Mouse (Mus musculus) kidney, postnatal 36 days (tissue): ENCODE data around the gene Smtnl2.
A peak's percentile ranks its signal among the peaks of the same experiment; 100 is the strongest.
"Not testable (repeated sequence)": the region's sequence is repeated elsewhere in the genome, so short reads cannot be mapped to it uniquely, and the experiment has no call there.

Source experiments
- DNase-seq, 2 experiments: peaks; one replicate each; pipeline ENCODE4 v3.0.0; 2021 to 2022; ENCODE audit warnings: mixed read lengths in 2 of 2

Smtnl2 gene

DNA sequence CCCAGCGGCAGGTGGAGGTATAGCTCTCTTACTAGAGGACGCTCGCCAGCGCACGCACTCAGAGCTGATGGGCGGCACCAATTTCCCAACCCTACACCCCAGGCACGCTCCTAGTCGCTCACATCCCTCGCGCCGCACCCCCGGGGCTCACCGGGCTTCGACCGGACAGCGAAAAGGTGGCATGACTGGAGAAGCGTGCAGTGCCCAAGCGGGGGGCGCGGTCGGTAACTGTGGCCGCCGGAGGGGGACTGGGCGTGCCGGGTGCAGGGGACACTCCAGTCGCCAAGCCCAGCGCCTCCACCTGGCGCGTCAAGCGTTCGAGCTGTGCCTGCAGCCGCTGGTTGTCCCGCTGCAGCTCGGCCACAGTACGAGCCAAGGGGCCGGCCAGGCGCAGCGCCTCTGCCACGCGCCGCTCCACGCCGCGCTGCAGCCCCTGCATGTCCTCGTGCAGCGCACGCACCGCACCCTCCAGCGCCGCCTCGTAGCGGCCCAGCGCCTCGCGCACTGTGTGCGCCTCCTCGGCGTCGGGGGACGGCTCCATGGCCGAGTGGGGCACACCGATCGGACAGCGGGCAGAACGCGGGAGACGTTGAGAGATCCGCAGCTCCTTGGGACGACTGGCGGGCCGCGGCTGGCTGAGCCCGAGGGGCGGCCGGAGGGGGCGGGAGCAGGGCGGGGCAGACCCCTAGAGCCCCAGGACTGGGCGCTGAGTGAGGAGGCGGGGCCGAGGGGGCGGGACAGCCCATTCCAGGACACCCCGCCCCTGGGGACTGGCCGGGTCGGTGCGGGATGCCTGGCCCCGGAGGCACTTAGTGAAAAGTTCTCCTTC, at the start of gene Smtnl2:
Smtnl2 (minus strand) TSS at position 621 of the 829 bp plus-strand sequence.
- peak; percentile 94 to 97 for DNase-seq

DNA sequence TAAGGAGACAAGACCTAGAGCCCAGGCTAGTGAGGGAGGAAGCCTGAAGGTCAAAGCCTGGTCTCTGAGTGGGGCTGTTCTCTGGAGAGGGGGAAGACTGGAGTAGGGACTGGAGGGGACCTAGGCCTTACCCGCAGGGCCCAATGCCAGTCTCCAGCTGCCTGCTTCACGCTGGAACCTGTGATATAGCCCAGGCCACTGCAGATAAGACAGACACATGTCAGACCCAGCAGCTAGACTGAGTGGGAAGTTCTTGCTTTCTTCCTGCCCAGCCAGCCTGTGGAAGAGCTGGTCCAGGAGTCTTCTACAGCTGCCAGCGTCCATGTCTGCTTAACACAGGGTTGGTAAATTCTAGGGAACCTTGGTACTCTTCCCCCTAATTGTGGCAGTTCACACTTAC, 47.0 kb upstream of the Smtnl2 start:
- no peak for DNase-seq

DNA sequence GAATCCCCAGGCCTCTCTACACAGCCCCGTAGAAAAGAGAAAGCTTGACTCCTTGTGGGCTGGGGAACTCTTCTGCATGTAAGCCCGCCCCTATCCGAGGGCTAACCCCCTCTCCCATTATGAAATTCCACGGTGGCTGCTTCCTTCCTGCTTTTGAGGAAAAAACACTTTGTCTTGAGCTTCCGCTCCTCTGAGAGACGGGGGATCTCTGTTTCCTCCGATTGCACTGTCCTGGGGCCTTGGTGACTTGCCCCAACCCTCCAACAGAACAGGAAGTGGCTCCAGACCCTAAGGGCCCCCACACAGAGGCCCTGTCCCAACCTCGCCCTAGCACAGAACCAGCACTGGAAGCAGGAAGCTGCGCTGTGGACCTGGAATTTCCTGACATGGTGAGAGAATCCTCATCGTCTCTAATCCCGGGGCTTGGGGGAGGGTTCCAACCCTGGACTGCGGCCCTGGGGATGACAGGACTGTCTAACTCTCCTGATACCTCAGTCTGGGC, 46.5 kb upstream of the Smtnl2 start:
- DNase-seq = peak; percentile 63 to 66

DNA sequence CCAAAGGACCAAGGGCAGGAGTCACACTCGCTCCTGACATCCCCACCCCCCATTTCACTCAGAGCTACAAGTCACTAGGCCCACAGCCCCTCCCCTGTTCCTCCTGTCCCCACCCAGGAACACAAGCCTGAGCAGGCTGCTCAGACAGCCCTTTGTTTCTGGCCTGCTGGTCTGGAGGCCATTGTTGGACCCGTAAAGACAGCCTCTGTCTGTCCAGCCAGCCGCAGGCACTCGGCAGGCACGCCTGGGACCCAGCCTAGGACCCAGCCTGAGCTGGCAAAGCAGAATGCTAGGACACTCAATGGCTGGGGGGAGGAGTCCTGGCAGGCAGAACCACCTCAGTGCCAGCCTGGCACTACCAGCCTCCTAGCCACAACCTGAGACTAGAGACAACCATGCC, 44.2 kb upstream of the Smtnl2 start:
- no peak for DNase-seq

DNA sequence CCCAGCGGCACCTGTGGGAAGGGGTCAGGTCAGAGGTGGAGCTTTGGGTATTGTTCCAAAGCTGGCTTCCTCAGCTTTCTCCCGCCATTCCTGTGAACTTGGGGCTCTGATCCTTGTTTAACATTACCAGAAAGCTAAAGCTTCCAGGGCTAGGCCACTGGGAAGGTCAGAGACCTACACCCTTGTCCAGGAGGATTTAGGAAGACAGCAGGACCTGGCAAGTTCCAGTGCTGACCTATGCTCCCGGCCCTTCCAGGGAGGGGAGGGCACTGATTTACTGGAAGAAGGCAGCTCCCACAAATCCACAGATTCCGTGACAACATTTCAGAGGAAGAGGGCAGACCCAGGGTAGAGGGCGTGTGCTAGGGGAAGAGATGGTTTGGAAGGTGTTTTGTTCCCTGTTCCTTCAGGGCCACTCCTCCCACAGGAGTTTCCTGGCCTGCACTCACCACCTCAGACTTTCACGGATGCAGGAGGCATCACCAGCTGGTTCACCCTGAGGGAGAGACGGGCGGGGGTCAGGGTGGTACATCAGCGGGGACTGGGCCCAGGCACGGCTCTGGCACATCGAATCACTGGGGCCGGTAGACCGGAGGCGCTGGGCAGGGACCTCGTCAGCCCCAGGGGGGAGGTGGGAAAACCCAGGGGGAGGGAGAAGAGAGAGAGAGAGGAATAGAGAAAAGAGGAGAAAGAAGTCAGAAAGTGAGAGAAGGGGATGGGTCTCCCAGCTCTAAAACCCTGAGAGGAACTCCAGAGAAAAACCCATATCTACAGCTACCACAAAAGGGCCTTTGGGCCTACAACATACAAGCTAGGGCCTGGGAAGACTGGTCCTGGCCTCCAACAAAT, 41.8 kb upstream of the Smtnl2 start:
- no peak for DNase-seq

DNA sequence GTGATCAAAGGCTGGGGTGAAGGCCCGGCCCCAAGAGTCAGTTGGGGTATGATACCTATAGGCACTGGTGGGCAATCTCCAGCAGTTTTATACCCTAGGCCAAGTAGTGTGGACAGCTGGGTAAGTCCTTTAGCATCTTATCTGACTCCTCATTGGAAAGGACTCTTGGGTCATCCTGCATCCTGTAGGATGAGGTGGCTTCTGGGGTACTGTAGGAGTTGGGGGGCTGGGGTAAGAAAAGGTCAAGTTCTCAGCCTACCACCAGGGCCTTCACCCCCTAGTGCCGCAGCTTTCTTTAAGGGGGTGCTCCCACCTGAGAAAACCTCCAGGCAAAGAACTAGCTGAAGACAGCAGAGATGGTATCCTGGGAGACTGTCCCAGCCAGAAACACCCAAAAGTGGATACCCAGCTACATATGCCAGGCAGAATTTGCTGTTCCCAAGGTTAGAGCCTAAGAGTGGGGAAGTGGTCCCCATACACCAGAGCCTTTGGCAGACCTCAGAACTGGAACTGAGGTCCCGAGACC, 40.7 kb upstream of the Smtnl2 start:
- no peak for DNase-seq

DNA sequence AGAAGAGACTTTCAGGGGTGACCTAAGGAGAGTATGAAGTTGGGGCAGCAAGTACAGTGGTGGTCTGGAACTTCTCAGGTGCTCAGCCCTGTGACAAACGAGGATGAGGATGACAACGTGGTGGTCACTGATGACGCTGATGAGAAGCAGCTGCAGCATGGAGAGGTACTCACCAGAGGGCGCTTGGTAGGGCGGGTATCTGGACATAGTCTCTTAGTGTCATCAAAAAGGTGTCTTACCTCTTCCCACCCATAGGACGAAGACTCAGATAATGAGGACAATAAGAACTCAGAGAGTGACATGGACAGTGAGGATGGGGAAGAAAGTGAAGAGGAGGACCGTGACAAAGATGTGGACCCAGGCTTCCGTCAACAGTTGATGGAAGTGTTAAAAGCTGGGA, 36.0 kb upstream of the Smtnl2 start:
- no peak for DNase-seq

DNA sequence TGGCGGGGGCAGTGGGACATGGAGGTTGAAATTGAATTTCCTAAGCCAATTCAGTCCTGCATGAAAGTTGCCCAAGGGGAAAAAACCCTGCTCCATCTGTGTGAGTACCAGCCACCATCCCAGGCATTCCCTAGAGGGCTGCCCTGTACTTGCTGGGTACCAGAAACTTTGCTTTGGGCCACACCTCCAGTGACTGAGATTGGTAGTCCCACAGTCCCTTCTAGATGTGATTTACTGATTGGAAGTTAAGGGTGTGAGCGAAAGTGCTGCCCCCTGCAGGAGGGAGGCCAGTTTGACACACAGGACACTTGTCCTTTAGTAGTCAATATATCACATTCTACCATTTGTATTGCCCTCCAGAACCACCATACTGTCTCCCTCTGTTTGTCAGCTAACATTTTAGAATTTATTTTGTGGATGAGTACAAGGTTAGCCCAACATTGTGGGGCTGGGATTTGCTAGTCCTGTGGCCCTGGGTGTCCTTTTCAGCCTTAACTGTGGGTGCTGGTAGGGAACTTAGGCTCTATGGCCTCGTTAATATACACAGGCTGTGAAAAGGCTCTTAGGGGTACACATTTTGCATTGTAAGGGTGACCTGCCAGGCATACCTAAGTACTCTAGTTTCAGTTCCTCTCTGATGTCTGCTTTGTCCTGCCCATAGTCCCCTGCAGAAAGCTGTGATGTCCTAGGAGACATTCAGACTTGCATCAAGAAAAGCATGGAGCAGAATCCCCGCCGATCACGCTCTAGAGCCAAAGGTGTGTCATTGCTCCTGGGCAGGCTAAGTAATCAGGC, 35.0 kb upstream of the Smtnl2 start:
- peak; percentile 54 to 79 for DNase-seq

DNA sequence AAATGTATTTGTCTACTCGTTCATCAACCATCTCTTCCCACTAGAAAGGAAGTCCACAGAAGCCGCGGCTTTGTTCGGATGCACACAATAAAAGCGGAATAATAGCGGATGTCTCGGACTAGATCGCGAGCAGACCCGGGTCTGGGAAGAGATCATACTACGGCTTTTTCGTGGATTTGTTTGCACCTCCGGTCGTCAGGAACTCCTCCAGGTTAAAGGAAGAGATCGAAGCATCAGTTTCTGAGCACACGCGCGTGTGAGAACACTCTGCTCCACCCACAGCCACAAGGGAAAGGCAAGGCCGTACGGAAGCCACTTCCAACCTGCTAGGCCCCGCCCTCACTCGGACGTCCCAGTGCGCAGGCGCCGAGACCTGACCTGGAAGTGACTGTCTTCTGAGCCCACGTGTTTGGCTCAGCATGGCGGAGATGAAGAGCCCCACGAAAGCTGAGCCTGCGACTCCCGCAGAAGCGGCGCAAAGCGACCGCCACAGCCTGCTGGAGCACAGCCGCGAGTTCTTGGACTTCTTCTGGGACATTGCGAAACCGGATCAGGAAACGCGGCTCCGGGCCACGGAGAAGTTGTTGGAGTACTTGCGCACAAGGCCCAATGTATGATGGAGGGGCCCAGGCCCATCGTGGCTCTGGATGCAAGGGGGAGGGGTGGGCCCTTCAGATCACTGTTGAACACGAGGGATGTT, 29.6 kb upstream of the Smtnl2 start, which contains the start of gene Mybbp1a:
Mybbp1a (plus strand) TSS at position 391 of the 700 bp plus-strand sequence.
- peak; percentile 98 to 99 for DNase-seq

DNA sequence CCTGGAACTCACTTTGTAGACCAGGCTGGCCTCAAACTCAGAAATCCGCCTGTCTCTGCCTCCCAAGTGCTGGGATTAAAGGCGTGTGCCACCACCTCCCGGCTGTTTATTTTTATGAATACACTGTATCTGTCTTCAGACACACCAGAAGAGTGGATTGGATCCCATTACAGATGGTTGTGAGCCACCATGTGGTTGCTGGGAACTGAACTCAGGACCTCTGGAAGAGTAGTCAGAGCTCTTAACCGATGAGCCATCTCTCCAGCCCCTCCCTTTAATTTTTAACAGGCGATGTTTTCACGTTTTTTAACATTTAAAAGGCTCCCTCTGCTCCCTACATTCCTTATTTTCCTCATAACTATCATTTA, 29.1 kb upstream of the Smtnl2 start:
- not testable (repeated sequence) for DNase-seq

DNA sequence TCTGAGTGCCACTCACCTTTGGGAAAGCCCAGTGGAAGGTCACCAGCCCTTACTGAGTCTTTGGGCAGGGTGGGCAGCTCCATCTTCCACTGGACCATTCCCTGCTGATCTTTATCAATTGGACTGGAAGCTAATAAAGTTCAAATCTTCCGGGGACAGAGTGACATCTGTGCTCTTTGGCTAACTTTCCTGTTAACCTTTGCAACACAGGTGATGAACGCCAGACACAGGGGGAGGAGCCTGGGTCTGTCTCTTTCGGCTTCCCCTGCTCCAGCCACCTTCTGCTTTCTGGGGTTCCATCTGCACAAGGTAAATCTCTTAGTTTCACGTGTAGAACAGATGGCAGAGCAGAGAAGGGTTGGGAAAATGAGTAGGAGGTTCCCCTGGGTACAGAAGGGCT, 26.9 kb upstream of the Smtnl2 start:
- DNase-seq = no peak

DNA sequence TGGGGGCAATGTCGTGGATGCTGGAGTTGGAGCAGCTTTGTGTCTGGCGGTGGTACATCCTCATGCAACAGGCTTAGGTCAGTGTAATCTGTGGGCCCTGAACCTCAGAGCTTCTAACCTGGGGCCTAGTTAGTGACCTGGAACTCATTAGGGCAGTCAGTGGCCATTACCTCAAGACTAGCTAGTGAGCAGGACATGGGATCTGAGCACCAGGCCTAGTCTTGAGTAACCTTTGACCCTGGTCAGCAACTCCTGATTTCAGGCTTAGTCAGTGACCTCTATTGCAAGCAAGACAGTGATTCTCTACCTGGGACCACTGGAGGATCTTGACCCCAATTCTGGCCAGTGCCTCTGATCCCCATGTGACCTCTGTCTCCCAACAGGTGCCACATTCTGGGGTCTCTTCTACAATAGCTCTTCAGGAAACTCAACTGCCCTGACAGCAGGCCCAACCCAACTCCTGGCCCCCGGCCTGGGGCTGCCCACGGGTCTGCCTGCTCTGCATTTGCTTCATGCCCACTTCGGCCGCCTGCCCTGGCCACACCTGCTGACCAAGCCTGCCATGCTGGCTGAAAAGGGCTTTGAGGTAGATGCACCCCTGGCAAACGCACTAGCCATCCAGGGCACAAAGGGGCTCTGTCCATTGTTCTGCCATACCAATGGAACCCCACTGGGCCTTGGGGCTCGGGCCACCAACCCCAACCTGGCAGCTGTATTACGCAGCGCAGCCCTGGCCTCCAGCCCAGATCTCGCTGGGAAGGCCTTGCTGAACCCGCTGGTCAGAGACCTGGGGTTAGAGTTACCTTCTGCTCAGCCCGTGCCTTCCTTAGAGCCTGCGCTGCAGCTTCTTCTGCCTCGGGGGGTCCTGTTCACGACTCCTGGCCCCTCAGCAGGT, 25.5 kb upstream of the Smtnl2 start:
- peak; percentile 53 to 80 for DNase-seq

DNA sequence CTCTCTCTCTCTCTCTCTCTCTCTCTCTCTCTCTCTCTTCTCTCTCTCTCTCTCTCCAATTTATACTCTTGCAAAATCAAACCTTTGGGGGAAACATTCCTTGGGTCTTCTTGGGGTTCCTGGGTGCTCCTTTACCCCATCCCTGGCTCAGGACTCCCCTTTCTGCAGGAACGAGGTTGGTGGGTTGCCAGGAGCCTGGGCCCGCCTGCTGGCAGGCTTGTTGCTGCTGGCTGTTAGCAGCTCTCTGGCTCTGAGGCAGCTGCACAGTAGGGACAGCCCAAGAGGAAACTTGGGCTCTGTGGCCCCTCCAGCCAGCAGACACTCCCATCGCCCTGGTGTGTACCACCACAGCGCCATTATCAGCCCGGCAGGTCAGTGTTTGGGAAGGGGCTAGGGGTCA, 24.8 kb upstream of the Smtnl2 start:
- peak in 1 of 2 experiments; percentile 69 for DNase-seq

DNA sequence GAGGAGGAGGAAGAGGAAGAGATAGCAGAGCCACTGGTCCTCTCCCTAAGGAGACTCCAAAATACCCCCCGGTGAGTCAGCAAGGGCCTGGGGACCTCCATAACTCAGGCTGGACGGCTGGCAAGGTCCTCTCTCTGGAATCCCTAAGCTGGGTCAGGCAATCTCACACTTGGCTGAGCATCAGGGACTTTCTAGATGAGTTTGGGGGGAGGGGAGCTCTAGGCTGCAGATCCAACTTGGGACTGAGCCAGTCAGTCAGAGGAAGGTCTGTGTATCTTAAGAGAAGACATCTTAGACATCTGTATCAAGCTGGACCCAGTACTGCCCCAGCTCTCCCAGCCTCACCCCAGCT, 24.2 kb upstream of the Smtnl2 start:
- peak; percentile 77 to 88 for DNase-seq

DNA sequence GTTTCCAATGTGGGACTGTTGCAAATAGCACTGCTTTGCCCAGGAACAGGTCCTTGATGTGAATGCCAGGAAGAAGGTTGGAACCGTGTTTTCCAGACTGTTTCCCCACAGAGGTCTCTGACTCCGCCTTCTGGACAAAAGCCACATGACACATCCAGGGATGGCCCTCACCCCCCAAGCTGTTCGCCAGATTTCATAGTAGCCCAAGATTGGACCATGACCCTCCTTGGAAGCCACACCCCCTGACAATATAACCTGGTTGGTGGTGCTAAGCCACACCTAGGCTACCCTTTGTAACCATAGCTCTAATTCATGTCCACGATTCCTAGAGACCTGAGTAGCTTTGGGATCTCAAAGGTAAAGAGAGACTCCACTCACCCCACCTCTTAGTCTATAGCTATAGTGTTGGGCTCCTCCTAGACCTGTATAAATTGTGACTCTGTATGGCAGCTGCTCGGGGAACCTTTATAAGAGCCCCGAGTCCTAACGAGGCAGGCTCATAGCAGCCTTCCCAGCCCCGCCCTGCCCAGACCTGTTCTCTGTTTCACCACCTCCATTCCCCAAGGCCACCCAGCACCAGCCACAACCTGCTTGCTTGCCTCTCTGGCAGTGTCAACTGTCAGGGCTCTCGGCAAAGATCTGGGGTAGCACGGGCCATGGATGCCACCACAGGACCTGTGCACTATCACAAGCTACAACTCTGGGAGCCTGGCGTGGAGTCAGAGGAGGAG, 23.6 kb upstream of the Smtnl2 start, which contains the start of gene Ggt6:
Ggt6 (plus strand) TSS at position 564 of the 731 bp plus-strand sequence.
- DNase-seq = peak; percentile 87 to 92

DNA sequence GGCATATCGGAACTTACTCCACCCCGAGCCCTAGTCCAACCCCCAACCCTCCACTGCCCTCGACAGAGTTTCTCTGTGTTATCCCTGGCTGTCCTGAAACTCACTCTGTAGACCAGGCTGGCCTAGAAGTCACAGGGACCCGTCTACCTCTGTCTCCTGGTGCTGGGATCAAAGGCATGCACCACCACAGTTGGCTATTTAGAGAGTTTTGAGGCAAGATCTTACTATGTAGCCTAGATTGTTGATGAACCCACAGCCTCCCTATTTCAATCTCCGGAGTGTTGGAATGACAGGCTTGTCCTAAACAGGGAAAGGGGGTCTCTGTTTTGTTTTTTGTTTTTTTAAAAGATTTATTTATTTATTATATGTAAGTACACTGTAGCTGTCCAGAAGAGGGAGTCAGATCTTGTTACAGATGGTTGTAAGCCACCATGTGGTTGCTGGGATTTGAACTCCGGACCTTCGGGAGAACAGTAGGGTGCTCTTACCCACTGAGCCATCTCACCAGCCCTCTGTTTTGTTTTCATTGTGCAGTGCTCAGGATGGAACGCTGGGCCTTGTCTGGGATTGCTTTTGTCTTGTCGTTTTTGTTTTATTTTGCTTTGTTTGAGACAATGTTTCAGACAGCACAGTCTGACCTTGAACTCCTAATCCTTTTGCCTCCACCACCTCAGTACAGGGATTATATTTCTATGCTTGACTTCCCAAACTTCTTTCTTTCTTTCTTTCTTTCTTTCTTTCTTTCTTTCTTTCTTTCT, 19.0 kb upstream of the Smtnl2 start:
- DNase-seq = not testable (repeated sequence)

DNA sequence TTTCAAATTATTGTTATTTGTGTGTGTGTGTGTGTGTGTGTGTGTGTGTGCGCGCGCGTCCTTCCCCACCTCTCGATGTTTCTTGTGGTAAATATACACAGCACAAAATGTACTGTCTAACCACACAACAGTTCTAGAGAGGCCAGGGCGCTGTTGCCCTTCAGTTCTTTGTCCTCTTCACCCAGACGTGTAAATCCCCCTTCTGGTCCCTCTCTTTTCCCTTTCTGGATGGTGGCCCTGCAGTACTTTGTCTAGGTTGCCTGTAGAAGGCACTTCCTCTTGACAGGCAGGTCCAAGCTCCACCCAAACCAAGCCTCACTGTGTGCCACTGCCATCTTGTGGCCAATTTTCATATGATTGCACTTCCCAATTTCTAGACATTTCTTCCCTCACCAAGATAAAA, 17.8 kb upstream of the Smtnl2 start:
- DNase-seq = peak; percentile 85 to 87

DNA sequence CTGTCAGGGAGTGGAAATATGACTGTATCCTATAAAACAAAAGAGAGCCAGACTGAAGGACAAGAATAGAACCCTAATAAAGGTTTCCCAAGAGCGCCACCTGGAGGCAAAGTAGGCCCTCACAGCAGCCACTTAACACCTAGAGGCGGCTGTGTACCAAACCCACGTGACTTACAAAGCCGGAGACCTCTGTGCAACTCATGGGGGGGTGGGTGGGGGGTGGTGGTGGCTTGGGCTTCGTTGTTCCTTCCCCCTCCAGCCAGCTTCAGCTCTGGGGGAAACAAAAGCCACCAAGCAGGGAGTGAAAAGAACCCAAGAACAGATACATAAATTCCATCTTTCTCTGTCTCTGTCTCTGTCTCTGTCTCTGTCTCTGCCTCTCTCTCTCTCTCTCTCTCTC, 17.2 kb upstream of the Smtnl2 start:
- DNase-seq = peak; percentile 92 to 96

DNA sequence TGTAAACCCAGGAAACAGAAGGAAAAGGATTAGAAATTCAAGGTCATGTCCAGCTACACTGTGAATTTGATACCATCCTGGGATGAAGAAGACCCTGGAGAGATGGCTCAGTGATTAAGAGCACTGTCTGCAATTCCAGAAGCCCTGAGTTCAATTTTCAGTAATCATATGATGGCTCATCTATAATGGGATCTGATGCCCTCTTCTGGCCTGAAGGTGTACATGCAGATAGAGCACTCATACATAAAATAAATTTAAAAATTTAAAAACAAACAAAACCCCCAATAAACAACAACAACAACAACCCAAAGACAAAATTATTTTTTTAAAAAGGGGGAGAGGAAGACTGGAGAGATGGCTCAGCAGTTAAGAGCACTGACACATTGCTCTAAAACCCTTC, 15.4 kb upstream of the Smtnl2 start:
- no peak for DNase-seq
